Comparison of ENCODE assay signal across 8 mouse cellular contexts in the genomic region with DNA sequence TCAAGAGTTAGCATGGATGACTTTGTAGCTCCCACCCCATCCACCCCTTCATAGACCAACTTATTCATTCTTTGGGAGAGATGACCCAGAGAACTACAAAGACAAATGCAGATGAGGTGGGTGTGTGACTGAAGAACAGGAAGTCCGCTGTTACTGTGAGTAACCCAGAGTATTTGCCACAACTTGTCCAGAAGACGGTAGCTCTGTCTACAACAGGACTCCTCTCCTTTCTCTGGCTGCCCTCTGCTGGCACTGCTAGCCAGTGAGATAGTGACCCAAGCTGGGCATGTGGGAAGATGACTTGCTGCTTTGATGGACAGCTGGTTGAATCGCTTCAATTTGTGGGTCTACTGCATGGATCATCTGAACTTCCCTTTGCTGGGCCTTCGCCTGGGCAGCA. TPM values are rescaled to one million over a fixed set of nuclear protein-coding genes. Genes with fewer than 3 reads are reported as not detected.
DNase-seq lines count a peak whose midpoint lies in the region; ATAC-seq and TF ChIP-seq lines count a peak whose summit lies in the region.

No protein-coding gene starts in this region.

- H3K79me2 ChIP-seq in heart, adult 2 months (replicated peaks; ENCODE audit: control insufficient read depth, insufficient read depth, low read length): no peaks in the 10 kb centered on the region

- peak; percentile 74 for TF ChIP-seq EP300 in heart, adult 2 months (IDR thresholded peaks at IDR 0.05; ENCODE audit: insufficient read depth, low read depth, low read length)

- no peaks in the 10 kb centered on the region for H3K9me3 ChIP-seq in kidney, embryonic 15.5 days (replicated peaks)
- H3K9me3 ChIP-seq in forebrain, embryonic 16.5 days (ENCODE audit: control insufficient read depth, low read length): no peaks in the 10 kb centered on the region

- no peak overlapping the region for H3K9ac ChIP-seq in kidney, embryonic 15.5 days
- H3K9ac ChIP-seq in heart, adult 2 months (ENCODE audit: low read depth, low read length): no peak overlapping the region
- H3K9ac ChIP-seq in forebrain, embryonic 16.5 days (replicated peaks; ENCODE audit: low read depth, low read length): no peak overlapping the region

- peak; percentile 81 for TF ChIP-seq CTCF in heart, adult 2 months (IDR thresholded peaks at IDR 0.05)

- H3K36me3 ChIP-seq in kidney, embryonic 15.5 days: no peaks in the 10 kb centered on the region
- no peaks in the 10 kb centered on the region for H3K36me3 ChIP-seq in heart, adult 2 months (ENCODE audit: control insufficient read depth, insufficient read depth, low read length)
- no peaks in the 10 kb centered on the region for H3K36me3 ChIP-seq in forebrain, embryonic 16.5 days (ENCODE audit: control insufficient read depth, insufficient read depth)

- WGBS in kidney, embryonic 15.5 days: 68% methylated on average over 4 of the region's 4 CpGs
- WGBS in heart, adult 2 months: 44% methylated on average over 4 of the region's 4 CpGs
- WGBS in forebrain, embryonic 16.5 days: 73% methylated on average over 4 of the region's 4 CpGs

- intact Hi-C loops in heart, adult 2 months (cut with DNase I): loop anchor here (1.0 to 5.0 kb wide), 3 partner anchors 80 to 178 kb away; partner anchors contain the start of gene Ccn1

- no peak for ATAC-seq in kidney, embryonic 15.5 days (replicated peaks; ENCODE audit: low FRiP score)
- ATAC-seq in forebrain, embryonic 16.5 days: no peak
- ATAC-seq in granulocyte monocyte progenitor cell, adult 5-6 weeks (replicated peaks; ENCODE audit: poor library complexity, severe bottlenecking): no peak

- no peaks in the 10 kb centered on the region for H3K27me3 ChIP-seq in kidney, embryonic 15.5 days
- no peaks in the 10 kb centered on the region for H3K27me3 ChIP-seq in heart, adult 2 months (ENCODE audit: control insufficient read depth, insufficient read depth, low read length)
- H3K27me3 ChIP-seq in forebrain, embryonic 16.5 days (replicated peaks; ENCODE audit: control insufficient read depth, insufficient read depth, low read length): no peaks in the 10 kb centered on the region

- H3K4me1 ChIP-seq in kidney, embryonic 15.5 days: peaks cover 6% of the 10 kb centered on the region; the same call in 1 of the 2 replicates
- no peaks in the 10 kb centered on the region for H3K4me1 ChIP-seq in heart, adult 2 months (ENCODE audit: control insufficient read depth, insufficient read depth, low read length)
- H3K4me1 ChIP-seq in forebrain, embryonic 16.5 days (replicated peaks; ENCODE audit: control insufficient read depth, insufficient read depth, low read length): peaks cover 6% of the 10 kb centered on the region; the same call in 1 of the 2 replicates

- H3K4me2 ChIP-seq in kidney, embryonic 15.5 days: no peak overlapping the region
- H3K4me2 ChIP-seq in forebrain, embryonic 16.5 days (ENCODE audit: low read length): no peak overlapping the region

- DNase-seq in kidney, adult 11 months: peak; percentile 21
- DNase-seq in R1 (ENCODE audit: low read depth, low spot score): peak; percentile 59
- peak; percentile 57 to 59 for DNase-seq in heart, adult 2 months
- peak; percentile 40 to 59 for DNase-seq in kidney, postnatal 4 days
- DNase-seq in urinary bladder, postnatal 36 days (ENCODE audit: low spot score in 2 of 2): peak; percentile 30 to 48

- H3K4me3 ChIP-seq in kidney, embryonic 15.5 days (replicated peaks): no peak overlapping the region
- H3K4me3 ChIP-seq in heart, adult 2 months: no peak overlapping the region
- H3K4me3 ChIP-seq in forebrain, embryonic 16.5 days (replicated peaks; ENCODE audit: low read length): no peak overlapping the region

- H3K27ac ChIP-seq in kidney, embryonic 15.5 days: no peak overlapping the region
- H3K27ac ChIP-seq in heart, adult 2 months: no peak overlapping the region
- no peak overlapping the region for H3K27ac ChIP-seq in forebrain, embryonic 16.5 days (ENCODE audit: low read length)

- no peak for TF ChIP-seq POLR2A in heart, adult 2 months (IDR thresholded peaks at IDR 0.05; ENCODE audit: insufficient read depth, low read depth, low read length)

RNA-seq across cellular contexts. Expression of gene Ddah1, which starts 28.9 kb away (rescaled TPM):
- polyA plus RNA-seq in kidney, embryonic 15.5 days (2015; fragmentation: Nextera tagmentation; extraction: Ambion mirVana): 71.2 and 76.1 TPM in 2 replicates
- total RNA-seq in heart, adult 2 months (2021): 1 to 10 TPM; 5.4 to 5.9 TPM
- polyA plus RNA-seq in heart, adult 2 months (2012; rRNA removed): 4.5 and 15.8 TPM in 2 replicates
- polyA plus RNA-seq in forebrain, embryonic 16.5 days (2015; fragmentation: Nextera tagmentation; extraction: Ambion mirVana): 145 and 150 TPM in 2 replicates
- not detected in 2 replicates for total RNA-seq in granulocyte monocyte progenitor cell, adult 5-6 weeks (2014; fragmentation: Nextera tagmentation)
- not detected in 2 replicates for total RNA-seq in granulocyte monocyte progenitor cell, adult 5-6 weeks (2017)
